Mouse (Mus musculus) embryonic stem cell, embryonic (primary cell): Measurements from ENCODE around the gene Usp6nl.

ENCODE experiments used
- CTCF ChIA-PET, 4 experiments: fragments of 300-600 bp in 2 of 4; fragments of 350-600 bp in 2 of 4; sonication (Branson Sonifier 250); formaldehyde crosslinking; loops; one replicate each; lab custom pipeline; 2022; ENCODE audit warnings: inconsistent platforms in 2 of 4; lab: Charles Lee
- POLR2A ChIA-PET, 4 experiments: fragments of 300-600 bp in 2 of 4; fragments of 350-600 bp in 2 of 4; sonication (Branson Sonifier 250); formaldehyde crosslinking; loops; one replicate each; lab custom pipeline; 2022; ENCODE audit warnings: antibody characterized with exemption in 4 of 4, inconsistent platforms in 1 of 4; lab: Charles Lee

The Usp6nl gene

DNA sequence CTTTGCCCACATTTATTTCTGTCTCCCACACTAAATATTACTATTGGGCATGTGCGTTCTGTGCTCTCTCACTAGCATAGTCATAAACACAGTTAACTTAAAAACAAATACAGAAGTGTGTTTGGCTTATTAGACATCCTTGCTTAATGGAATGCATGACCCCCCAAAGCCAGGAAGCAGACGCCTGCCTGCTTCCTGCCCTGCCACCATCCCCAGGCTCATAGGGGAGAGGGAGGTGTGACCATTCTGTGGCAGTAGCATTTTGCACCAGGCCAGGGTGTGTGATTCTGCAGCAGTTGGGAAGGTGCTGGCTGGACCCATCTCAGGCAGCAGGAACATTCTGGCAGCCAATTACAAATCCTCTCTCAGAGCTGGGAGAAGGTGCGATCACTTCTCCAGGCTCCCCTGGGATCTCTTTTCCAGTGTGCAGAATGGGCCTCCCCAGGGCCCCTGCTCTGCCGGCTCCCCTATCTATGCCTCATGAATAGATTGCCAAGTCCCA, 148.7 kb downstream of the Usp6nl start:
- POLR2A ChIA-PET, result interaction anchor here in 1 of 4 experiments (1.0 kb wide), 1 partner anchor 12 kb away, joined by 3 read pairs; no protein-coding TSS in a partner anchor

DNA sequence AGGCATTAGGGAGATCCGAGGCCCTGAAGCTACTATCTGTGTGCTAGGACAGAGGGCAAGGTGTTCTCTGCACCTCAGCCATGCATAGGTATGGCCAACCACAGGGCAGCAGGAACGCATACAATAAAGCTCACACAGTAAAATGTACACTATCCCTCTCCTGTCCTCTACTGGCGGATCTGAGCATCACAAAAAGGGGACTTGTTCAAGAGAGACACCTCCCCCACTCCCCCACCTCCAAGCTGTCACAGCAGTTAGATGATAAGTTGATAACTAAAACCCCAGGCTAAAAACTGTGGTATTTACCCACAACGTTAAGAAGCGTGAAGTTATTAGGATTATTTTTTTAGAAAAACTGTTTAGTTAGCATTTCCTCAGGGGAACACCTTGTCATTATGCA, 151.4 kb downstream of the Usp6nl start:
- POLR2A ChIA-PET, result no interaction called here
- CTCF ChIA-PET, result interaction anchor here in 3 of 4 experiments (0.6 to 1.9 kb wide), 5 partner anchors 8 to 73 kb away, joined by 3 to 9 read pairs (median 3); no protein-coding TSS in a partner anchor

More for the DNA sequence above, 148.7 kb downstream of the Usp6nl start:
- CTCF ChIA-PET, result no interaction called here

DNA sequence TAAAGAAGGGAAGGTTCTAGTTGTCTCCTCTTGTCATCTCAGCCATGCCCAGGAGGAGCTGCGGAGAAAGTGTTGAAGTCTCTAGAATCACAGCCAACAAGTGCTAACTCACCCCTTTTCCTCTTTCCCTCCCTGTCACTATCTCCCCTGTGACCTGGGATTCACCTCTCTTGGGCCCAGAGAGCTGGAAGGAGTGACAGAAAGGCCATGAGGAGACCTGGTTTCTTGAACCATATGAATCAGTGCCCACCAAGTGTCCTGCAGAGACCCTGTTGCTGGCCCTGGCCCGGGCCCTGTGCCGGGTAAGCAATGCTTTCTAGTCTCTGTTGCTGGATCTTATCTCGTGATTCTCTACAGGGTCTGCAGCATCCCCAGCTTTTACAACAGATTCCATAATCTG, 155.4 kb downstream of the Usp6nl start:
- POLR2A ChIA-PET, result no interaction called here
- CTCF ChIA-PET, result no interaction called here

DNA sequence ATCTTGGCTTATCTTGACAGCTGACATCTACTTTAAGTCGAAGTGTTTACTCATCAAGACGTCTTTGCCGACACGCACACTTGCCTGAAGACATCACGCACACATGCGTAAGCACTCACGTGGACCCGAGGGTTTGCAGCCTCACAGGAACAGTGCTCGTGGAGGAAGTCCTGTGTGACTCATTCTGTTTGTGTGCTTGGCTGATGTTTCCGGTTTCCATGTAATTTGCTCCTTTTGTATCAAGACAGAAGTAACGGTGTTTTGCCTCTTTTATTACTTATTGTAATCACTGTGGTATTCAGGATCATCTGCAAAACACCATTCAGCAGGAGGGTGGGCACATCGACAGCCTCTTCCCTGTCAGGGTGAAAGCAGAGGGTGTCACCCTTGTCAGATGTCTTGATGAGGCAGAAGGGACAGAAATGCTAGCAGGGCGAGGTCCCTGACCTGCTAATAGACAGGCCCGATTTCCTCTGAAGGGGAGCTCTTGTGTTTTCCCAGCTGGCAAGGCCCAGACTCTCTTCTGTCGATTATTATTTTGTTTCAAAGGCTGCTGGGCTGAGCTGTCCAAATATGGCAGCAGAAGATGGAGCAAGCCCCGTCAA, 156.0 kb downstream of the Usp6nl start:
- POLR2A ChIA-PET, result no interaction called here
- CTCF ChIA-PET, result no interaction called here

DNA sequence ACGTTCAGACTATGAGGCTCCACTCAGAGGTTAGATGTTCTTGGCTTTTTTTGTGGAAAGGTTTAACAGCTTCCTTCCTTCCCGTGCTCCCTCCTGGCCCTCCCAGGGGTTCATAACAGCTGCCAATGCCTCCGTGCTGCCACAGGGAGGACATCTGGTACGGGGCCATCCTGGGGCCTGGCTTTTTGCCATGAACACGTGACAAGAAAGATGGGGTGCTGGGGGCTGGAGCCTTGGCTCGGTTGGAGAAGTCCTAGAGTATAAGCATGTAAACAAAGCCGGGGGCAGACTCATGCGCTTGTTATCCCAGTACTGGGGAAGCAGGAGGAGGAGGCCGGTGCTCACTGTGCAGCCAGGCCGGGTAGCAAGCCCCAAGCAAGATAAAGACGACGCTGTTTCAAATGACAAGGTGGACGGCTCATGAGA, 156.5 kb downstream of the Usp6nl start:
- POLR2A ChIA-PET, result no interaction called here
- CTCF ChIA-PET, result no interaction called here

DNA sequence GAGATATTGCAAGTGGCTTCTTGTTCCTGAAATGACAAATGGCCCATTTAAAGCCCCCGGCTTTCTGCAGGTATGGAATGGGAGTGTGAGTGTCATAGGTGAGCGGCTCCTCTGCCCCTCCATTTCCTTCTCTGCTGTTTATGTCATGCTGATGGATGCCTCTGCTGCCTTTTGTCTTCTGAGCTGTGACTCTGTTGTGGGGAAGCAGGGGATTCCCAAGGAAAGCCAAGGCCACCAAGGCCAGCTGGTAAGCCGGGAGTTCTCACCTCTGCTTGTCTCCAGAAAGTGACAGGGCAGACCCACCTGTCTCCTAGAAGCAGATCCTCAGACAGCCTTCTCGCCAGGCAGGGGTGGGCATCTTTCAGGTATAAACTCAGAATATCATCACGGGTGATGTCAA, 157.2 kb downstream of the Usp6nl start:
- ChIA-PET POLR2A (interaction anchor here in 1 of 4 experiments (0.6 kb wide), 1 partner anchor 1299 kb away, joined by 3 read pairs; no protein-coding TSS in a partner anchor), CTCF (no interaction called here)

DNA sequence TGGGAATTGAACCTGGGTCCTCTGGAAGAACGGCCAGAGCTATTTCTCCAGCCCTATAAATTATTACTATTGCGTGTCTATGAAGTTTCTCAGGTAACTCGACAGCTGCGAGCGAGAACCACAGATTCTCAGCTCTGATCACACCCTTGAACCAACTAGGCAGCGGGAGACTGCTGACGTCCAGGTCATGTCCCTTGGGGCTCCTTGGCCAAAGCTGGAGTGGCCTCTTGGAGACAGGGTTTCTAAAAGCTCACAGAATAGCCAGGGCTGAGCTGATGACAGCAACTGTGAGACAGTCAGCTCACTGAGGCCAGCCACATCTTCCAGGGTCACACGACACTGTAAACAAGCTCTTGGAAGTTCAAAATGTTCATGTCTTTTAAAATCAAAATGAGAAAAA, 159.5 kb downstream of the Usp6nl start:
- ChIA-PET CTCF (interaction anchor here in 2 of 4 experiments (0.7 to 1.5 kb wide), 2 partner anchors 8 to 12 kb away, joined by 3 to 4 read pairs; no protein-coding TSS in a partner anchor), POLR2A (no interaction called here)

DNA sequence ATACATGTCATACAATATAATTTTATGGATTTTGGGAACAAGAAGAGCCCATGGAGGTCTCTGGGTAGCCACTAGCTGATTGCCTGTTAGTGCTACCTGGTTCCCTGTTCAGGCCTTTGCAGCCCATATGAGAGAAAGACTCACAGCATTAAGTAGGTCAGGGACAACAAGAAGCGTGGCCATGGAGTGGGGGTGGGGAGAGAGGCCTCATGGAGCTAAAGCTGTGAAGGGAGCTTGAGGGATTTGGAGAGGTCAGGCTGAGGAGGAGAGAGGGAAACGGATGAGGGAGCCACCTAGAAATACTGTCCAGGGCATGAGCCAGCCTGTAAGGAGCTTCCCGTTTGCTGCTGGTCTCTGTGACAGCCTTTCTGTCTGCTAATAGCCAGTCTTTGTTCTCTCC, 159.9 kb downstream of the Usp6nl start:
- POLR2A ChIA-PET, result interaction anchor here in 1 of 4 experiments (1.5 kb wide), 1 partner anchor 23 kb away, joined by 3 read pairs; no protein-coding TSS in a partner anchor

DNA sequence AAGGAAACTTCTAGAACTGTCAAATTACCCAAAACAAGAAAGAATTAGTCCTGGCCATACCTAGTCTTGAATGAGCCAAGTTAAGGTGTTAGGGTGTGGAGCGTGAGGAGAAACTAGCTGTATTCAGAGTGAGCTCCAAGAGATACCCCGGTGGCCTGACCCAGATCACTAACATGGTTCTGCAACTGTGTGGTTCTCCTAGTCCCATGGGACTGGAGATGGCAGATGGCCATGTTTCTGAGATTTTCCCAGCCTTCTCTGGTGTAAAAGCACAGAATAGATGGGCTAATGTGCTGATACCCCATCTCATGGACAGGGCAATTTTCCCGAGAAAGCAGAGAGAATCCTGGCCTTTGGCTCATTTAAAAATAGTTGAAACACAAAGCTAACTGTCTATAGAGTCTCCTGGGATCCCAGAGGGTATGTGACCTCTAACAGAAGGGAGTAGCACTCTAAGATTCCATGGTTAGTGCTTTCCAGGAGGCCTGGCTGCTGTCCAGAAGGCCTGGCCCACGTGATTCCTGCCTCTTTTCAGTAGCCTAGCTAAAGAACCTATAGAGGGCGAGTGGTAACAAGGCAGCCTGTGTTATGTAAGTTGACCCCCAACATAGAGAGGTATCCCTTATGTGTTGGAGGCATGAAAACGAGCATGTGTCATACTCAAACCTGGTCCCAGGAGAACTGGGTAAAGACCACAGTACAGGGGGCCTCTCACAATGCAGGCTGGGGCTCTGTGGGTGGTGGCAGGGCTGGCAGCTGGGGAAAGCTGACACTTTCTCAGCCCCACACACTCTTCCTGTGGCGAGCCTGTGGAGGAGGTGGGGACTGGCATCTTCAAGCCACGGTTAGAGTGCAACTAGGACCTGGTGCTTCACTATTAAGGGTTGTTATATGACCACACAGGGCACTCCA, 160.9 kb downstream of the Usp6nl start:
- POLR2A ChIA-PET, result interaction anchor here in 1 of 4 experiments (1.5 kb wide), 1 partner anchor 24 kb away, joined by 3 read pairs; no protein-coding TSS in a partner anchor
- CTCF ChIA-PET, result interaction anchor here in 1 of 4 experiments (0.6 to 1.5 kb wide), 3 partner anchors 11 to 1403 kb away, joined by 3 to 4 read pairs (median 3); no protein-coding TSS in a partner anchor

More for the DNA sequence above, 159.9 kb downstream of the Usp6nl start:
- CTCF ChIA-PET, result interaction anchor here in 2 of 4 experiments (0.6 to 1.5 kb wide), 3 partner anchors 9 to 1403 kb away, joined by 3 to 4 read pairs (median 3); no protein-coding TSS in a partner anchor

DNA sequence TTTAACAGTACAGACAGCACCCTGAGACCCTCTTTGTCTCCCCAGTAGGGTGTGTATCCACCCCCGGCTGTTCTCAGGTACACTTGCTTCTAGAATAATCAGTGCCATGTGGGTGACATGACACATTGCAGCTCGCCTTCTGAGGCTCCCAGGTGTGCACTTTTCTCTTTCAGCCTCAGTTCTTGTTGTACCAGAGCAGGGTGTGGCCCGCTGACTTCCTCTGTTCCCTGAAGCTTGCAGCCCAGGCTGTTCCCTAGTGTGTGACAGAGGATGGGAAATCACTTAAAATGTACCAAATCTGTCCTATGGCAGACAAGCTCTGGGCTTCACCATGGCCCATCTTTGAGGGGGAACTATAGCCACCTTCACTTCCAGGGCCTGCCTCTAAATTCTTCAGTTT, 161.7 kb downstream of the Usp6nl start:
- POLR2A ChIA-PET, result no interaction called here

DNA sequence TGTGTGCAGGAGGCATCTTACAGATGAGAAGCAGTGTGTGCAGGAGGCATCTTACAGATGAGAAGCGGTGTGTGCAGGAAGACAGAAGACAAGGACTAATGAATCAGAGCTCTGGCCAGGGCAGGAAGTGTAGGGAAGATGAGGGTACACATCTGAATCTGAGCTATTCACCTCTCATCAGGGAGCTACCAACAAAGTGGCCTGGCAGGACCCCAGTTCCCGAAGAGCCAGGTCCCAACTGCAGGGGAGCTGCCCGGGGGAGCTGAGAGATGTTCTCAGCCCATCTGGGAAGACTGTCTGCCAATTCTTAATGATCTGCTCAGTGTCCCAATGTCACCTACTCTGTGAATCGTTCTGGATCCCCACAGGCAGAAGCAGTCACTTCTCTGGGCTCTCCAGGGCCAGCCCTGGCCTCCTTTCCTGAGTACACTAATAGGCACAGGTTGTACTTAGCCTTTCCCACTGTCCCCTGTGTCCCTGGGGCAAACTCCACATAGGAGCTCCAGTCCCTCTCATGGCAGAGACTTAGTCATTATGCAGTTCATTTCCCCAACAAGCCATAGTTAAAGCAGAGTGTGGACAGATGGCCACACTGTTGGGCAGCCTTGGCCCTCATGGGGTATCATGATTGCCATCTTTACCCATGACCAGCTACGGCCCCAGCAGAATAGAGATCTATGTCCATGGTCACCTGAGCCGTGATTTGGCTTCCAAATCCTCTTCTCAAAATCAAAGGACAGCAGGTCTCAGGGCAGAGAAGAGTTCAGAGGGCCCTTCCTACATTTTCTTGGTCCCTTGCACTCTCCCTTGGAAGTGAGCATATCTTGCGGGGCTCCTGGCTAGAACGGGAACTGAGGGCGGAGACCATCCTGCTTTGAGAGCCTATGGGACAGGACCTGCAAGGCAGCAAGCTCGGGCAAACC, 165.4 kb downstream of the Usp6nl start:
- ChIA-PET CTCF (no interaction called here), POLR2A (no interaction called here)

More for the DNA sequence above, 161.7 kb downstream of the Usp6nl start:
- CTCF ChIA-PET, result no interaction called here

DNA sequence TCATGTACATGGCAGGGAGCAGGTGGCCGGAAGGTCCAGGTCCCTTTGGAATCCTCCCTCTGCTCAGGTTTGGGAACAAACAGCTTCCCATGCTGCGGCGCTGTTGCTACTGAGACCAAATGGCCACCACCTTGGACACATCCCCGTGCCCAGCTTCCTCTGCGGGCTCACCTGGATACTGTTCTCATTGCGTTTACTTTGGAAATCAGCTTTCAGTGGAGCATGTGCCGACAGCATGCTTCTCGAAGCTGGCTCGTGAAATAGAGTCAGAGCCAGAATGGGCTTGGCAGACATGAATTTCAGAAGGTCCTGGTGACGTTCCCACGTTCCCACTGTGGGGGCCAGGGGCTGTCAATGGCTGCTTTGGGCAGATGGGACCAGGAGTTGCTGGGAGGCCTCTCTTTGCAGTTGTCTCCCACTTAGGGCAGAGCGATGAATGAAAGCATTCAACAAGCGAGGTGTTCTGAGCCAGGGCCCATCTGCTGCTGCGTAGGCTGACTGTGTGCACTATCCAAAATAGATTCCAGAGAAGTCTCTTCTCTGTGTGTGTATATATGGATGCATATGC, 166.1 kb downstream of the Usp6nl start:
- CTCF ChIA-PET, result no interaction called here
- POLR2A ChIA-PET, result no interaction called here

DNA sequence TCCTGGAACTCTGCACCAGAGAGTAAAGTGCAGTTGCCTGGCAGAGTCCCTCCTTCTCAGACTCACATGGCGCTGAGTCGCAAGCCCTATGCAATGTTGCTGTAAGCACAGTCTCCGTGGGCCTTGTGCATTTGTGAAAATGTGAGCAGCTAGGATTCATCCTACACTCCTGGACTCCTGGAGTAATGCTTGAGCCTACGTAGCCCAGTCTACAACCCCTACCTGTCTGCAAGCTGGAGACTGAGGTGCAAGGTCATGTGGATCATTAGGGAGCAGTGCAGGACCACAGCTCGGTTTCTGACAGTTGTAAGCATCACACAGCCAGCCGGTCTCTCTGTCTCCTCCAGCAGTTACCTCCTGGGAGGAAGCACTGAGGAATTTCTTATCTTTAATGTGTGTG, 167.6 kb downstream of the Usp6nl start:
- POLR2A ChIA-PET, result no interaction called here
- CTCF ChIA-PET, result interaction anchor here in 2 of 4 experiments (0.6 to 1.2 kb wide), 2 partner anchors 31 to 155 kb away, joined by 3 read pairs; no protein-coding TSS in a partner anchor

DNA sequence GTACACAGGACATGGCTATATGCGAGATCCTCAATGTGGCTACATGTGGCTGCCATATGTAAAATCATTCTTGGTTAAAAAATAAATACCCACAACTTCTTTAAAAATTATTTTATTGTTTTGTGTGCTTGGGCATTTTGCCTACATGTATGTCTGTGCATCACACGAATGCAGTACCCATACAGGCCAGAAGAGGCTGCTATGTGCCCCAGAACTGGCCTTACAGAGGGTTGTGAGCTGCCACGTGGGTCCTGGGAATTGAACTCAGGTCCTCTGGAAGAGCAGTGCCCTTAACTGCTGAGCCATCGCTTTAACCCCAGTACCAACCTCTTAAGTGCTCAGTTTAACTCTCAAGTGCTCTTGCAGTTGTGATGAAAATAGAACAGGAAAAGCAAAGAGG, 168.4 kb downstream of the Usp6nl start:
- CTCF ChIA-PET, result interaction anchor here in 2 of 4 experiments (0.6 to 1.2 kb wide), 4 partner anchors 16 to 381 kb away, joined by 3 read pairs; no protein-coding TSS in a partner anchor

DNA sequence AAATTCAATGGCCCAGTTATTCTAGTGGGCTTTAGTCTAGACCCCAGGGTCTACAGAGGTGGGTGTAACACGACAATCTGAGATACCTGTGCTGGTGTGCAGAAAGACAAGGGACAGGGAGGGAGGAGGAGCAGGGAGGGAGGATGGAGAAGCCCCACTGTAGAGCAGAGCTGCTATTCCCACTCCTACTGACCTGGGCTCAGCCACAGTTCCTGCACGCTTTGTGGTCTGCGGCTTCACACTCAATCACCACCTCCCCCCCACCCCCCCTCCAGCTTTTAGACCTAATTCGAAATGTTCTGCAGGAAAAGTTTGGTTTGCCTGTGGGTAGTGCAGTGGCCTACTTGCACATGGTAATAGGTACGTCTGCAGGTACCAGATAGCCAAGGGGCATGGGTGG, 171.4 kb downstream of the Usp6nl start:
- CTCF ChIA-PET, result no interaction called here
- POLR2A ChIA-PET, result no interaction called here

More for the DNA sequence above, 168.4 kb downstream of the Usp6nl start:
- POLR2A ChIA-PET, result no interaction called here
